Comparison of ENCODE assay signal across 8 mouse cellular contexts in genomic region chr3:136670110-136670359, GRCm38 (mm10). TPM values are rescaled to one million over a fixed set of nuclear protein-coding genes. Genes with fewer than 3 reads are reported as not detected.
DNase-seq lines count a peak whose midpoint lies in the region; ATAC-seq lines count a peak whose summit lies in the region.

TSS of gene Ppp3ca (plus strand) at chr3:136670124.

- peak; percentile 43; the same call in 1 of the 2 replicates for ATAC-seq in kidney, embryonic 15.5 days (replicated peaks; ENCODE audit: low FRiP score)
- ATAC-seq in intestine, embryonic 16.5 days: peak; percentile 52; the same call in 1 of the 2 replicates
- ATAC-seq in midbrain, embryonic 11.5 days (ENCODE audit: low FRiP score): no peak; the same call in 1 of the 2 replicates

- H3K9ac ChIP-seq in kidney, embryonic 15.5 days: peak within 1 kb of the TSS; percentile 62
- H3K9ac ChIP-seq in intestine, embryonic 16.5 days (ENCODE audit: low read depth, low read length): peak within 1 kb of the TSS; percentile 90
- H3K9ac ChIP-seq in midbrain, embryonic 11.5 days (ENCODE audit: low read length): peak within 1 kb of the TSS; percentile 88

- H3K36me3 ChIP-seq in kidney, embryonic 15.5 days: no peaks in the 10 kb centered on the region
- no peaks in the 10 kb centered on the region for H3K36me3 ChIP-seq in intestine, embryonic 16.5 days (ENCODE audit: control insufficient read depth, insufficient read depth, low read length)
- H3K36me3 ChIP-seq in midbrain, embryonic 11.5 days (ENCODE audit: control insufficient read depth, insufficient read depth, low read length): no peaks in the 10 kb centered on the region

- H3K9me3 ChIP-seq in kidney, embryonic 15.5 days (replicated peaks): no peaks in the 10 kb centered on the region
- no peaks in the 10 kb centered on the region for H3K9me3 ChIP-seq in intestine, embryonic 16.5 days (ENCODE audit: control insufficient read depth, low read length)
- no peaks in the 10 kb centered on the region for H3K9me3 ChIP-seq in midbrain, embryonic 11.5 days (ENCODE audit: control insufficient read depth, low read length)

- no peaks in the 10 kb centered on the region for H3K27me3 ChIP-seq in kidney, embryonic 15.5 days
- no peaks in the 10 kb centered on the region for H3K27me3 ChIP-seq in intestine, embryonic 16.5 days (replicated peaks; ENCODE audit: control insufficient read depth, insufficient read depth, low read length)
- no peaks in the 10 kb centered on the region for H3K27me3 ChIP-seq in midbrain, embryonic 11.5 days (ENCODE audit: control insufficient read depth, insufficient read depth, low read length)

- H3K4me2 ChIP-seq in kidney, embryonic 15.5 days: peak within 1 kb of the TSS; percentile 77
- H3K4me2 ChIP-seq in intestine, embryonic 16.5 days (ENCODE audit: low read depth, low read length): peak within 1 kb of the TSS; percentile 85
- H3K4me2 ChIP-seq in midbrain, embryonic 11.5 days: peak within 1 kb of the TSS; percentile 85

- H3K4me1 ChIP-seq in kidney, embryonic 15.5 days: peaks cover 33% of the 10 kb centered on the region
- H3K4me1 ChIP-seq in intestine, embryonic 16.5 days (ENCODE audit: control insufficient read depth, insufficient read depth, low read length): peaks cover 13% of the 10 kb centered on the region
- H3K4me1 ChIP-seq in midbrain, embryonic 11.5 days (ENCODE audit: control insufficient read depth, insufficient read depth, low read length): peaks cover 6% of the 10 kb centered on the region; the same call in 1 of the 2 replicates

- DNase-seq in kidney, postnatal 36 days: no peak
- DNase-seq in adrenal gland, postnatal 36 days: no peak
- DNase-seq in gastrocnemius, postnatal 25 days: no peak
- DNase-seq in midbrain, embryonic 11.5 days (ENCODE audit: low spot score, missing footprints): no peak
- no peak for DNase-seq in embryo, embryonic 10 days (ENCODE audit: low spot score)
- DNase-seq in thymus, postnatal 36 days: no peak

- H3K4me3 ChIP-seq in kidney, embryonic 15.5 days (replicated peaks): peak within 1 kb of the TSS; percentile 97
- peak within 1 kb of the TSS; percentile 94 for H3K4me3 ChIP-seq in intestine, embryonic 16.5 days (ENCODE audit: low read length)
- H3K4me3 ChIP-seq in midbrain, embryonic 11.5 days (ENCODE audit: low read depth, low read length): peak within 1 kb of the TSS; percentile 89

- under 1% methylated on average over 34 of the region's 43 CpGs for WGBS in kidney, embryonic 15.5 days
- 0% methylated on average over 34 of the region's 43 CpGs for WGBS in intestine, embryonic 16.5 days
- WGBS in midbrain, embryonic 11.5 days: under 1% methylated on average over 37 of the region's 43 CpGs

- peak within 1 kb of the TSS; percentile 96 for H3K27ac ChIP-seq in kidney, embryonic 15.5 days
- peak within 1 kb of the TSS; percentile 96 for H3K27ac ChIP-seq in intestine, embryonic 16.5 days (ENCODE audit: low read length)
- peak within 1 kb of the TSS; percentile 92 for H3K27ac ChIP-seq in midbrain, embryonic 11.5 days (ENCODE audit: low read depth, low read length)

RNA-seq across cellular contexts. Expression of gene Ppp3ca, which starts in this region (rescaled TPM):
- polyA plus RNA-seq in kidney, embryonic 15.5 days (2015; fragmentation: Nextera tagmentation; extraction: Ambion mirVana): 63.0 and 64.0 TPM in 2 replicates
- 10 to 100 TPM; 35.1 to 67.2 TPM for total RNA-seq in adrenal gland, postnatal 36 days (2021)
- 100 to 1,000 TPM; 130 to 149 TPM for total RNA-seq in gastrocnemius, postnatal 25 days (2021)
- polyA plus RNA-seq in intestine, embryonic 16.5 days (2015; fragmentation: Nextera tagmentation; extraction: Ambion mirVana): 33.6 and 35.0 TPM in 2 replicates
- 57.8 and 61.1 TPM in 2 replicates for polyA plus RNA-seq in midbrain, embryonic 11.5 days (2014; fragmentation: Nextera tagmentation; extraction: Ambion mirVana)
